Mouse (Mus musculus): ENCODE results near the gene Cep78. TPM values are rescaled to one million over a fixed set of nuclear protein-coding genes. Genes with fewer than 3 reads are reported as not detected.
A peak's percentile ranks its signal among the peaks of the same experiment; 100 is the strongest.

Cep78 gene
- polyA plus RNA-seq, 1 experiment from 2014 or later: 19.5 TPM

GRCm38 (mm10) chr19:16007131-16007530 lies 22.3 kb upstream of the Cep78 start:
- Histone ChIP-seq H3K4me2 (no peak overlapping the region), H3K9me3 (no peaks in the 10 kb centered on the region), H3K4me3 (replicated peaks) (no peak overlapping the region), H3K4me1 (no peaks in the 10 kb centered on the region), H3K9ac (no peak overlapping the region), H3K27me3 (replicated peaks) (no peaks in the 10 kb centered on the region), H3K36me3 (no peaks in the 10 kb centered on the region), H3K27ac (no peak overlapping the region)
- 84% methylated on average over 8 of the region's 8 CpGs for WGBS
- ATAC-seq (ENCODE audit: insufficient read depth, low FRiP score, low read depth): no peak

- Histone ChIP-seq H3K4me2 (no peak overlapping the region), H3K9ac (no peak overlapping the region), H3K27ac (no peak overlapping the region), H3K4me3 (replicated peaks) (no peak overlapping the region), H3K27me3 (replicated peaks) (no peaks in the 10 kb centered on the region), H3K9me3 (no peaks in the 10 kb centered on the region), H3K4me1 (0 out of 2 replicates have a peak, but pooled peaks cover 7% of the 10 kb centered on the region), H3K36me3 (no peaks in the 10 kb centered on the region)
- no peak for ATAC-seq (ENCODE audit: insufficient read depth, low FRiP score, low read depth)
- 4% methylated on average over 3 of the region's 3 CpGs for WGBS
These were observed 13.4 kb upstream of the Cep78 start for GRCm38 (mm10) chr19:15998157-15998556.

GRCm38 (mm10) chr19:15996901-15997564 lies 12.2 kb upstream of the Cep78 start:
- Histone ChIP-seq H3K4me3 (replicated peaks) (peak overlapping the region; percentile 22; the same call in 1 of the 2 replicates), H3K27me3 (replicated peaks) (no peaks in the 10 kb centered on the region), H3K4me1 (0 out of 2 replicates have a peak, but pooled peaks cover 7% of the 10 kb centered on the region), H3K36me3 (no peaks in the 10 kb centered on the region), H3K9ac (no peak overlapping the region), H3K4me2 (peak overlapping the region; percentile 48), H3K9me3 (no peaks in the 10 kb centered on the region), H3K27ac (peak overlapping the region; percentile 59)
- peak; percentile 50; the same call in 1 of the 2 replicates for ATAC-seq (ENCODE audit: insufficient read depth, low FRiP score, low read depth)
- 34% methylated on average over 12 of the region's 12 CpGs for WGBS

GRCm38 (mm10) chr19:15990102-15990501 lies 5.3 kb upstream of the Cep78 start:
- ATAC-seq (ENCODE audit: insufficient read depth, low FRiP score, low read depth): no peak
- Histone ChIP-seq H3K4me1 (no peaks in the 10 kb centered on the region), H3K27me3 (replicated peaks) (no peaks in the 10 kb centered on the region), H3K4me2 (no peak overlapping the region), H3K36me3 (no peaks in the 10 kb centered on the region), H3K27ac (no peak overlapping the region), H3K9ac (no peak overlapping the region), H3K9me3 (no peaks in the 10 kb centered on the region), H3K4me3 (replicated peaks) (no peak overlapping the region)
- WGBS: 69% methylated on average over 1 of the region's 1 CpGs

DNA sequence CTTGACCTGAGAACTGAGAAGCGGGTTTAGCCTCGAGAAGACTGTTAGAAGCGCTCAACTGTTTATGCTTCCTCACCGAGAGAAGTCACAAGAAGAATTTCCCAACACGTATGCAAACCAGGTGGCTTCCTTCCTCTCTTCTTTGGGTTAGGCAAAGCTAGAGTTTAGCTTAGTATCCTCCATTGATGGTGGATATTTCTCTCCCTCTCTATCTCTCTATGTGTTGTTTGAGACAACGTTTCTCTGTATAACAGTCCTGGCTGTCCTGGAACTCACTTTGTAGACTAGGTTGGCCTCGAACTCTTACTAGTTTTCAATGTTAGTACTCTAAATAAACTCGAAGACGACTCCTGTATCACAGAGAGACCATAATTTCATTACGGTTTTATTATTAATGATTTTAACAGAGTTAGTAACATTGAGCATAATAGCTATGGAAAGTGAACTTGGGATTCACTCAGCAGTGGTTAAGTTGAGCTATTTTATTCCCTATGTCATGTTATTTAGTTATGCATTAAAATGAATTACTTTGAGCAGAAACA lies 454 bp upstream of the Cep78 start:
- no peaks in the 10 kb centered on the region for H3K36me3 ChIP-seq
- 0 out of 2 replicates have a peak overlapping the region, but pooled peaks have one; percentile 84 for H3K27ac ChIP-seq
- H3K9ac ChIP-seq: 0 out of 2 replicates have a peak overlapping the region, but pooled peaks have one; percentile 75
- H3K4me1 ChIP-seq: peaks cover 3% of the 10 kb centered on the region; the same call in 1 of the 2 replicates
- 26% methylated on average over 10 of the region's 10 CpGs for WGBS
- H3K9me3 ChIP-seq: no peaks in the 10 kb centered on the region
- peak overlapping the region; percentile 92 for H3K4me2 ChIP-seq
- no peaks in the 10 kb centered on the region for H3K27me3 ChIP-seq (replicated peaks)
- ATAC-seq (ENCODE audit: insufficient read depth, low FRiP score, low read depth): no peak
- peak overlapping the region; percentile 83 for H3K4me3 ChIP-seq (replicated peaks)

GRCm38 (mm10) chr19:15983739-15984344 lies 947 bp downstream of the Cep78 start:
- Histone ChIP-seq H3K4me1 (peaks cover 3% of the 10 kb centered on the region; the same call in 1 of the 2 replicates), H3K27me3 (replicated peaks) (no peaks in the 10 kb centered on the region), H3K36me3 (no peaks in the 10 kb centered on the region), H3K27ac (peak overlapping the region; percentile 84; the same call in 1 of the 2 replicates), H3K4me2 (peak overlapping the region; percentile 92), H3K9me3 (no peaks in the 10 kb centered on the region), H3K9ac (peak overlapping the region; percentile 75), H3K4me3 (replicated peaks) (peak overlapping the region; percentile 83)
- 52% methylated on average over 15 of the region's 15 CpGs for WGBS
- no peak for ATAC-seq (ENCODE audit: insufficient read depth, low FRiP score, low read depth)

- WGBS: 54% methylated on average over 9 of the region's 10 CpGs
- Histone ChIP-seq H3K4me1 (peaks cover 3% of the 10 kb centered on the region; the same call in 1 of the 2 replicates), H3K27me3 (replicated peaks) (no peaks in the 10 kb centered on the region), H3K9ac (no peak overlapping the region), H3K4me3 (replicated peaks) (no peak overlapping the region), H3K9me3 (no peaks in the 10 kb centered on the region), H3K27ac (no peak overlapping the region), H3K4me2 (no peak overlapping the region), H3K36me3 (no peaks in the 10 kb centered on the region)
- no peak for ATAC-seq (ENCODE audit: insufficient read depth, low FRiP score, low read depth)
These were observed 1.7 kb downstream of the Cep78 start for GRCm38 (mm10) chr19:15982926-15983738.

DNA sequence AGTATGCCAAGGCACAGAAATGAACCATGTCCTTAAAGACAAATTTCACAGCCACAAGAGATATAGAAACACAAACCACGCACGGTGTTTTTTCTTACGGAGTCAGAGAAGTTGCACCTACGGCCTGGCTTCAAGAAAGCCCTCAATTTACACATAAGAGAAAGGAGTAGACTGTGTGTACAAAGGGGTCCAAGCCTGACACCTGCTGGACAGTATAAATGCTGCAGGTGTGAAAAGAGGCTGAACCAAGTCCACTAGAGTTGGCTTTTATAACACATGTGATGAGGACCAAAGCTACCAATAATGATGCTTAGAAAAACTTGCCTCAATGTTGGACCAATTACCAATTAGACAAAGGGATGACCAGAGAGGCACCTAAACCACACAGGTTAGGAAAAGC lies 2.9 kb downstream of the Cep78 start:
- WGBS: 38% methylated on average over 4 of the region's 4 CpGs
- Histone ChIP-seq H3K27ac (no peak overlapping the region), H3K9me3 (no peaks in the 10 kb centered on the region), H3K9ac (no peak overlapping the region), H3K4me1 (peaks cover 3% of the 10 kb centered on the region; the same call in 1 of the 2 replicates), H3K27me3 (replicated peaks) (no peaks in the 10 kb centered on the region), H3K4me2 (no peak overlapping the region), H3K4me3 (replicated peaks) (no peak overlapping the region), H3K36me3 (0 out of 2 replicates have a peak, but pooled peaks cover 3% of the 10 kb centered on the region)
- no peak for ATAC-seq (ENCODE audit: insufficient read depth, low FRiP score, low read depth)

DNA sequence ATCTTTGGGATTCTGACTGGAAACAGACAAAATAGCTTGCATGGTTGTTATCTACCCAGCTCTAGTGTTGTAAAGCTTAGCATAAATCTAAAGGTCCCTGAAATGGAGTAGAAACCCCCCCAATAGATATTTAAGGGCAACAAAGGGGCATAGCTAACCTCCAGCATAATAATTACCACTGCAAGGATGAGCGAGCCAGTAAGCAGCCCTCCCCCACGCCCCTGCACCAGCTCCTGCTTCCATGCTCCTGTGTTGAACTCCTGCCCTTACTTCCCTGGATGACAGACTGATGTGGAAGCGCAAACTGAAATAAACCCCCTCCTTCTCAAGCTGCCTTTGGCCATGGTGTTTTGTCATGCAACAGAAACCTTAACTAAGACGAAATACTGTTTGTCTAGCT lies 11.4 kb downstream of the Cep78 start:
- no peaks in the 10 kb centered on the region for H3K4me1 ChIP-seq
- peaks cover 18% of the 10 kb centered on the region; the same call in 1 of the 2 replicates for H3K36me3 ChIP-seq
- no peak overlapping the region for H3K9ac ChIP-seq
- H3K9me3 ChIP-seq: no peaks in the 10 kb centered on the region
- ATAC-seq (ENCODE audit: insufficient read depth, low FRiP score, low read depth): no peak
- H3K27ac ChIP-seq: no peak overlapping the region
- no peak overlapping the region for H3K4me3 ChIP-seq (replicated peaks)
- WGBS: 67% methylated on average over 4 of the region's 4 CpGs
- H3K27me3 ChIP-seq (replicated peaks): no peaks in the 10 kb centered on the region
- H3K4me2 ChIP-seq: no peak overlapping the region

- no peaks in the 10 kb centered on the region for H3K9me3 ChIP-seq
- H3K4me3 ChIP-seq (replicated peaks): no peak overlapping the region
- WGBS: 62% methylated on average over 3 of the region's 3 CpGs
- no peak overlapping the region for H3K4me2 ChIP-seq
- peaks cover 4% of the 10 kb centered on the region; the same call in 1 of the 2 replicates for H3K36me3 ChIP-seq
- no peak overlapping the region for H3K27ac ChIP-seq
- no peaks in the 10 kb centered on the region for H3K27me3 ChIP-seq (replicated peaks)
- H3K4me1 ChIP-seq: no peaks in the 10 kb centered on the region
- ATAC-seq (ENCODE audit: insufficient read depth, low FRiP score, low read depth): peak; percentile 27; the same call in 1 of the 2 replicates
- no peak overlapping the region for H3K9ac ChIP-seq
These were observed 19.7 kb downstream of the Cep78 start for GRCm38 (mm10) chr19:15965082-15965481.

GRCm38 (mm10) chr19:15964533-15964932 lies 20.3 kb downstream of the Cep78 start:
- H3K4me3 ChIP-seq (replicated peaks): no peak overlapping the region
- no peaks in the 10 kb centered on the region for H3K4me1 ChIP-seq
- H3K36me3 ChIP-seq: 0 out of 2 replicates have a peak, but pooled peaks cover 3% of the 10 kb centered on the region
- no peak overlapping the region for H3K4me2 ChIP-seq
- H3K27ac ChIP-seq: no peak overlapping the region
- H3K9ac ChIP-seq: no peak overlapping the region
- WGBS: 91% methylated on average over 7 of the region's 7 CpGs
- no peaks in the 10 kb centered on the region for H3K27me3 ChIP-seq (replicated peaks)
- no peak for ATAC-seq (ENCODE audit: insufficient read depth, low FRiP score, low read depth)
- H3K9me3 ChIP-seq: no peaks in the 10 kb centered on the region
